Mouse (Mus musculus): ENCODE measurements around the gene Fastkd3. TPM values are rescaled to one million over a fixed set of nuclear protein-coding genes. Genes with fewer than 3 reads are reported as not detected.

Fastkd3 gene
- total and polyA plus RNA-seq, 3 experiments = 18.8 to 21.5 TPM; not detected in 1

DNA sequence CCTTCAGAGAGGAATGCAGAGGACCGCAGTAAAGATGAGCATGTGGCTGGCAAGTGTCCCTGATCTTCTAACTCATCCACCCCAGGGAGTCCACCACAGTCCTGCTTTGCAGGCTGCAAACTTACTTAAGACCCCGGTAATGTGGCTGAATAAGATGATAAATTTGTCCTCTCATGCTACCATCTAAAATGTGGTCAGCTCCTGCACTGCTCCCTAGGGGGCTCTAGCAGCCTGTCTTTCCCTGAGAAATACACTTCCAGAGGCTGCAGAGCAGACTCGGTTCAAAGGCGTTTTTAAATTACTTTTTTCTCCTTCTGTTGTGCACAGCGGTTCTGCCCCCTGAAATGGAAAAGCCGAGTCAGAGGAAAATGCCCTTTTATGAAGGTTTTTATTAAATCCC, 19.1 kb downstream of the Fastkd3 start:
- no peak overlapping the region for H3K4me3 ChIP-seq (ENCODE audit: control insufficient read depth in 1 of 2, insufficient read depth in 1 of 2, low read depth in 2 of 2, low read length in 2 of 2)
- no peaks in the 10 kb centered on the region for H3K9me3 ChIP-seq (replicated peaks; ENCODE audit: insufficient read depth, low read length)
- no peak overlapping the region for H3K27ac ChIP-seq (ENCODE audit: control insufficient read depth, low read depth, low read length)
- no peak for DNase-seq (ENCODE audit: low read depth, low spot score)
- no peaks in the 10 kb centered on the region for H3K27me3 ChIP-seq (ENCODE audit: control insufficient read depth in 1 of 2, insufficient read depth in 2 of 2, low read length in 2 of 2)
- H3K36me3 ChIP-seq (ENCODE audit: control insufficient read depth in 1 of 2, insufficient read depth in 2 of 2, low read length in 2 of 2) = no peaks in the 10 kb centered on the region
- H3K9ac ChIP-seq (ENCODE audit: control insufficient read depth, low read depth, low read length, poor library complexity, severe bottlenecking) = no peak overlapping the region
- H3K4me1 ChIP-seq (ENCODE audit: control insufficient read depth in 1 of 2, insufficient read depth in 2 of 2, low read length in 2 of 2) = no peaks in the 10 kb centered on the region
- H3K79me2 ChIP-seq (ENCODE audit: control insufficient read depth, insufficient read depth, low read length, poor library complexity) = no peaks in the 10 kb centered on the region
- TF ChIP-seq RAD21 (IDR thresholded peaks at IDR 0.05; ENCODE audit: low read depth, low read length) (peak; percentile 18), MYB (IDR thresholded peaks at IDR 0.05; ENCODE audit: low read depth, low read length) (no peak), CTCF (IDR thresholded peaks at IDR 0.05 in 2 of 3, conservative IDR thresholded peaks at IDR 0.05 in 1 of 3; ENCODE audit: control insufficient read depth in 1 of 3, insufficient read depth in 1 of 3, low read depth in 2 of 3, low read length in 3 of 3, poor library complexity in 1 of 3, severe bottlenecking in 1 of 3) (peak in 2 of 3 experiments; percentile 10 to 27; a peak in 2 of 6 replicates)

DNA sequence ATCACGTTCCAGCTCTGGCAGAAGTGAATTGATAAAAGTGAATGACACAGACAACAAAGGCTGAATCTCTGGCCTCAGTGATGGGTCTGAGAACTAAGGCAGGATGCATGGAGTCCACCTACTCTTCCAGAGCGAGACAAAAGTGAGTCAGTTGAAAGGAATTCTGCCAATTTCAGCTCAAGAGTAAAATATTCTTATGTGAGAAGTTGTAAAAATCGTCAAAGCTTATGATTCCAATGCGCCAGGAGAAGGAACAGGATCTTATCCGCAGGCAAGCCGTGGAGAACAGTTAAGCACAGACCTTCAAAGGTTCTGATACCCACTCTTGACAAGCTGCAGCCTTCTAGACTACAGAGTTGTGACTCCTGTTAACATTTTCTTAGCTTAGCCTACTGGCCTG, 21.1 kb downstream of the Fastkd3 start:
- TF ChIP-seq HCFC1 (IDR thresholded peaks at IDR 0.05; ENCODE audit: low read depth, low read length) (no peak), NELFE (IDR thresholded peaks at IDR 0.05; ENCODE audit: low read depth, low read length) (no peak), SMC3 (IDR thresholded peaks at IDR 0.05; ENCODE audit: low read depth, low read length) (no peak), E2F4 (IDR thresholded peaks at IDR 0.05; ENCODE audit: borderline replicate concordance, low read depth, low read length) (no peak), MAZ (IDR thresholded peaks at IDR 0.05; ENCODE audit: low read depth, low read length) (no peak), MXI1 (IDR thresholded peaks at IDR 0.05; ENCODE audit: low read depth, low read length) (no peak), MEF2A (IDR thresholded peaks at IDR 0.05; ENCODE audit: extremely low read depth, insufficient replicate concordance, low read depth, low read length, poor library complexity, severe bottlenecking) (no peak), JUND (IDR thresholded peaks at IDR 0.05; ENCODE audit: low read depth, low read length) (no peak)
- no peak overlapping the region for H3K9ac ChIP-seq (ENCODE audit: control insufficient read depth, low read depth, low read length, poor library complexity, severe bottlenecking)
- no peaks in the 10 kb centered on the region for H3K9me3 ChIP-seq (replicated peaks; ENCODE audit: insufficient read depth, low read length)
- H3K27ac ChIP-seq (ENCODE audit: control insufficient read depth, low read depth, low read length) = no peak overlapping the region
- no peak for DNase-seq (ENCODE audit: low read depth, low spot score)
- no peaks in the 10 kb centered on the region for H3K36me3 ChIP-seq (ENCODE audit: control insufficient read depth in 1 of 2, insufficient read depth in 2 of 2, low read length in 2 of 2)
- H3K4me3 ChIP-seq (ENCODE audit: control insufficient read depth in 1 of 2, insufficient read depth in 1 of 2, low read depth in 2 of 2, low read length in 2 of 2) = no peak overlapping the region
- no peaks in the 10 kb centered on the region for H3K79me2 ChIP-seq (ENCODE audit: control insufficient read depth, insufficient read depth, low read length, poor library complexity)
- H3K27me3 ChIP-seq (ENCODE audit: control insufficient read depth in 1 of 2, insufficient read depth in 2 of 2, low read length in 2 of 2) = no peaks in the 10 kb centered on the region
- no peaks in the 10 kb centered on the region for H3K4me1 ChIP-seq (ENCODE audit: control insufficient read depth in 1 of 2, insufficient read depth in 2 of 2, low read length in 2 of 2)

DNA sequence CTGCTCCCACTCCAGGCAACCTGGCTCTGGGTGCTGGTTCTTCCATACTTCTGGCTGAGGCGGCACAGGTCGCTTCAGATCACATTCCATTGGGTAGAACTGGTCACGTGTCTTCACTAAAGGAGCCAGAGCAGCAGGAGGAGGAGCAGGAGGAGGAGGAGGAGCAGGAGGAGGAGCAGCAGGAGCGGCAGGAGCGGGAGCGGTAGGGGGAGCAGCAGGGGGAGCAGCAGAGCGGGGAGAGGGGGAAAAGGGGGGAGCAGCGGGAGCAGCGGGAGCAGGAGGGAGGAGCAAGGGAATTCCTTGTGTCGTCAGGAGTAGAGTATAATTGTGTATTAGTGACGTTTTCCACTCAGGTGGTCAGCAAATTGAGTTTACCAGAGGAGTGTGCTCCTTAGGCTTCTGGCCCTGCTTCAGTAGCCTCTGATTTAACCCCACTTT, 23.7 kb downstream of the Fastkd3 start:
- no peak overlapping the region for H3K4me3 ChIP-seq (ENCODE audit: control insufficient read depth in 1 of 2, insufficient read depth in 1 of 2, low read depth in 2 of 2, low read length in 2 of 2)
- no peak overlapping the region for H3K9ac ChIP-seq (ENCODE audit: control insufficient read depth, low read depth, low read length, poor library complexity, severe bottlenecking)
- no peak overlapping the region for H3K27ac ChIP-seq (ENCODE audit: control insufficient read depth, low read depth, low read length)
- no peaks in the 10 kb centered on the region for H3K27me3 ChIP-seq (ENCODE audit: control insufficient read depth in 1 of 2, insufficient read depth in 2 of 2, low read length in 2 of 2)
- no peak for DNase-seq (ENCODE audit: low read depth, low spot score)
- H3K36me3 ChIP-seq (ENCODE audit: control insufficient read depth in 1 of 2, insufficient read depth in 2 of 2, low read length in 2 of 2) = no peaks in the 10 kb centered on the region
- H3K79me2 ChIP-seq (ENCODE audit: control insufficient read depth, insufficient read depth, low read length, poor library complexity) = no peaks in the 10 kb centered on the region
- H3K9me3 ChIP-seq (replicated peaks; ENCODE audit: insufficient read depth, low read length) = no peaks in the 10 kb centered on the region
- no peak for TF ChIP-seq EP300 (IDR thresholded peaks at IDR 0.05; ENCODE audit: low read depth in 1 of 2, low read length in 2 of 2)
- TF ChIP-seq SMC3 (IDR thresholded peaks at IDR 0.05; ENCODE audit: low read depth, low read length) = no peak
- no peak for TF ChIP-seq CHD2 (IDR thresholded peaks at IDR 0.05; ENCODE audit: low read length)
- TF ChIP-seq ZC3H11A (IDR thresholded peaks at IDR 0.05; ENCODE audit: low read depth, low read length) = no peak
- no peak for TF ChIP-seq ZMIZ1 (IDR thresholded peaks at IDR 0.05; ENCODE audit: low read depth, low read length)
- no peak for TF ChIP-seq GATA1 (IDR thresholded peaks at IDR 0.05; ENCODE audit: low read depth, low read length)
- TF ChIP-seq HCFC1 (IDR thresholded peaks at IDR 0.05; ENCODE audit: low read depth, low read length) = no peak
- TF ChIP-seq RCOR1 (IDR thresholded peaks at IDR 0.05; ENCODE audit: low read depth, low read length) = no peak
- no peaks in the 10 kb centered on the region for H3K4me1 ChIP-seq (ENCODE audit: control insufficient read depth in 1 of 2, insufficient read depth in 2 of 2, low read length in 2 of 2)

All from MEL (cell line).